Comparison of ENCODE assay signal across 10 mouse cellular contexts in genomic region chr4:135768572-135769526, GRCm38 (mm10). TPM values are rescaled to one million over a fixed set of nuclear protein-coding genes. Genes with fewer than 3 reads are reported as not detected.
DNase-seq lines count a peak whose midpoint lies in the region; TF ChIP-seq lines count a peak whose summit lies in the region.
"Had no signal": no experiment of that assay in that cellular context is flagged by ENCODE, and none has a peak within 500 bp of the region (broad histone marks: within the 10 kb centered on the region; RNA-seq: fewer than 3 reads in every experiment).

No protein-coding gene starts in this region.

- peak; percentile 74 for TF ChIP-seq CTCF in layer of hippocampus, adult 2 months (conservative IDR thresholded peaks at IDR 0.05)
- TF ChIP-seq CTCF in bone marrow, adult 2 months (IDR thresholded peaks at IDR 0.05; ENCODE audit: control insufficient read depth, insufficient read depth, low read length): peak; percentile 65

- no peaks in the 10 kb centered on the region for H3K4me1 ChIP-seq in bone marrow, adult 2 months (ENCODE audit: control insufficient read depth, insufficient read depth, low read length)
- H3K4me1 ChIP-seq: liver, embryonic 13.5 days had no signal

- TF ChIP-seq POLR2A in bone marrow, adult 2 months (IDR thresholded peaks at IDR 0.05; ENCODE audit: borderline replicate concordance, control insufficient read depth, low read depth, low read length): no peak

- peak; percentile 5 to 38 for DNase-seq in layer of hippocampus, adult 2 months (ENCODE audit: low spot score in 2 of 2)
- DNase-seq in layer of hippocampus, adult 11-12 months (ENCODE audit: low spot score): no peak
- peak; percentile 67 for DNase-seq in ES-CJ7 (ENCODE audit: low read depth, low spot score)
- DNase-seq in fibroblast of lung, adult 2 months (ENCODE audit: low read depth): peak; percentile 10
- peak; percentile 14 to 19 for DNase-seq in layer of hippocampus, postnatal 36 days
- DNase-seq in retina, adult 2 months (ENCODE audit: low read depth, low spot score): peak; percentile 18
- DNase-seq in spleen, adult 12 weeks (ENCODE audit: low spot score): no peak
- DNase-seq: liver, embryonic 13.5 days had no signal

- no peak overlapping the region for H3K27ac ChIP-seq in layer of hippocampus, adult 2 months
- no peak overlapping the region for H3K27ac ChIP-seq in bone marrow, adult 2 months (ENCODE audit: control insufficient read depth, insufficient read depth, low read depth, low read length, poor library complexity)
- H3K27ac ChIP-seq: liver, embryonic 13.5 days had no signal

- no peak overlapping the region for H3K4me3 ChIP-seq in layer of hippocampus, adult 2 months
- H3K4me3 ChIP-seq in bone marrow, adult 2 months (replicated peaks; ENCODE audit: control insufficient read depth, low read depth, low read length): no peak overlapping the region
- H3K4me3 ChIP-seq: erythroblast, embryonic 14.5 days; liver, embryonic 13.5 days had no signal

- WGBS in bone marrow, adult 2 months: 60% methylated on average over 14 of the region's 14 CpGs

RNA-seq across cellular contexts. Expression of gene Myom3, which starts 9.3 kb away (rescaled TPM):
- under 1 TPM; 0.56 to 0.76 TPM for total RNA-seq in layer of hippocampus, adult 2 months (2021)
- not detected in 2 replicates for polyA plus RNA-seq in bone marrow, adult 2 months (2011; ENCODE audit: insufficient read depth, insufficient read length, low replicate concordance, missing spikeins)
- total RNA-seq in layer of hippocampus, postnatal 36 days (2021): under 1 TPM; 0.60 to 0.71 TPM
- polyA plus RNA-seq: erythroblast, embryonic 14.5 days had no signal

RNA-seq across cellular contexts. Expression of gene Il22ra1, which starts 40.9 kb away (rescaled TPM):
- under 1 TPM; 0.12 to 0.13 TPM for total RNA-seq in layer of hippocampus, adult 2 months (2021)
- polyA plus RNA-seq in bone marrow, adult 2 months (2011; ENCODE audit: insufficient read depth, insufficient read length, low replicate concordance, missing spikeins): not detected in 2 replicates
- not detected for total RNA-seq in layer of hippocampus, postnatal 36 days (2021)

Comparison
In these comparisons a context has a peak if more than half of its experiments do, and no peak if none do; other contexts are left out.
1. DNase-seq: peak in layer of hippocampus, adult 2 months (2 of 2), ES-CJ7 (single experiment), fibroblast of lung, adult 2 months (single experiment), layer of hippocampus, postnatal 36 days (2 of 2) and retina, adult 2 months (single experiment); none in layer of hippocampus, adult 11-12 months (single experiment) and spleen, adult 12 weeks (single experiment).